Mouse (Mus musculus) limb, embryonic 15.5 days (tissue): ENCODE measurements around the gene Nol8. TPM values are rescaled to one million over a fixed set of nuclear protein-coding genes. Genes with fewer than 3 reads are reported as not detected.

Experiments
- ATAC-seq: fragments of 200-750 bp; cut with Nextera tagmentation; 2 replicates; pipeline ENCODE4 v1.8.0; 2017; ENCODE audit warnings: low read depth, moderate TSS enrichment; ENCODE audit not compliant: insufficient number of reproducible peaks, low FRiP score, low TSS enrichment
- H3K27ac ChIP-seq: fragments of 300-500 bp; sonication (generic); 2 replicates; pipeline ENCODE4 v1.5.1; 2015; ENCODE audit warnings: moderate library complexity, mild to moderate bottlenecking, inconsistent platforms
- H3K27me3 ChIP-seq: fragments of 300-500 bp; sonication (generic); 2 replicates; pipeline ENCODE4 v1.6.1; 2015; ENCODE audit warnings: inconsistent platforms
- H3K36me3 ChIP-seq: fragments of 300-500 bp; sonication (generic); 2 replicates; pipeline ENCODE4 v1.6.1; 2015; ENCODE audit warnings: inconsistent platforms
- H3K4me1 ChIP-seq: fragments of 300-500 bp; sonication (generic); 2 replicates; pipeline ENCODE4 v1.6.1; 2015; ENCODE audit warnings: inconsistent platforms
- H3K4me2 ChIP-seq: fragments of 300-500 bp; sonication (generic); 2 replicates; pipeline ENCODE4 v1.6.1; 2015; ENCODE audit warnings: mild to moderate bottlenecking, inconsistent platforms
- H3K4me3 ChIP-seq: fragments of 300-500 bp; sonication (generic); 2 replicates; pipeline ENCODE4 v1.5.1; 2015; ENCODE audit warnings: mild to moderate bottlenecking, inconsistent platforms
- H3K9ac ChIP-seq: fragments of 300-500 bp; sonication (generic); 2 replicates; pipeline ENCODE4 v1.6.1; 2015; ENCODE audit warnings: inconsistent platforms
- H3K9me3 ChIP-seq: fragments of 300-500 bp; sonication (generic); 2 replicates; pipeline ENCODE4 v1.6.1; 2016; ENCODE audit warnings: inconsistent platforms
- WGBS: fragments of 180-500 bp; shearing (Covaris S2); methylation state at CpG from one replicate; pipeline ENCODE4 v1.1.7; 2015; 5-methylcytosine and 5-hydroxymethylcytosine counted together
- polyA plus RNA-seq: library from polyadenylated mRNA; unstranded; fragments of >200 nt; fragmentation: Nextera tagmentation; extraction: Ambion mirVana; gene quantifications from 2 replicates; pipeline ENCODE4 v1.2.1, GENCODE M21; 2015

Gene Nol8
- 13.6 and 14.6 TPM in 2 replicates for polyA plus RNA-seq

GRCm38 (mm10) chr13:49652481-49653179 is at the start of gene Nol8, which contains the start of gene Cenpp:
Nol8 (plus strand) TSS chr13:49653078.
Cenpp (minus strand) TSS chr13:49652785.
- Histone ChIP-seq H3K36me3 (peaks cover 4% of the 10 kb centered on the region; the same call in 1 of the 2 replicates), H3K4me3 (peak within 1 kb of the TSS; percentile 70), H3K27ac (peak within 1 kb of the TSS; percentile 81), H3K9me3 (no peaks in the 10 kb centered on the region), H3K27me3 (no peaks in the 10 kb centered on the region), H3K4me1 (peaks cover 22% of the 10 kb centered on the region), H3K9ac (peak within 1 kb of the TSS; percentile 50), H3K4me2 (peak within 1 kb of the TSS; percentile 89)
- peak; percentile 100 for ATAC-seq
- under 1% methylated on average over 68 of the region's 68 CpGs for WGBS

GRCm38 (mm10) chr13:49603603-49604002 is 49.3 kb upstream of the Nol8 start:
- H3K9me3 ChIP-seq = no peaks in the 10 kb centered on the region
- 0 out of 2 replicates have a peak, but pooled peaks cover 3% of the 10 kb centered on the region for H3K36me3 ChIP-seq
- no peaks in the 10 kb centered on the region for H3K27me3 ChIP-seq
- no peaks in the 10 kb centered on the region for H3K4me1 ChIP-seq
- no peak overlapping the region for H3K4me2 ChIP-seq
- ATAC-seq = no peak
- peak overlapping the region; percentile 48; the same call in 1 of the 2 replicates for H3K27ac ChIP-seq
- H3K4me3 ChIP-seq = no peak overlapping the region
- H3K9ac ChIP-seq = no peak overlapping the region

GRCm38 (mm10) chr13:49607714-49608113 is 45.2 kb upstream of the Nol8 start, which contains the start of gene Ogn:
Ogn (plus strand) TSS chr13:49608046.
- 14% methylated on average over 4 of the region's 4 CpGs for WGBS
- peak within 1 kb of the TSS; percentile 26; the same call in 1 of the 2 replicates for H3K4me2 ChIP-seq
- H3K9ac ChIP-seq = no peak within 1 kb of the TSS
- peak within 1 kb of the TSS; percentile 83 for H3K27ac ChIP-seq
- ATAC-seq = no peak
- no peaks in the 10 kb centered on the region for H3K9me3 ChIP-seq
- H3K4me1 ChIP-seq = no peaks in the 10 kb centered on the region
- no peaks in the 10 kb centered on the region for H3K27me3 ChIP-seq
- no peaks in the 10 kb centered on the region for H3K36me3 ChIP-seq
- H3K4me3 ChIP-seq = peak within 1 kb of the TSS; percentile 37

GRCm38 (mm10) chr13:49608589-49609322 is 44.1 kb upstream of the Nol8 start:
- Histone ChIP-seq H3K4me1 (no peaks in the 10 kb centered on the region), H3K4me3 (peak overlapping the region; percentile 37), H3K9ac (no peak overlapping the region), H3K27ac (peak overlapping the region; percentile 83), H3K36me3 (no peaks in the 10 kb centered on the region; the same call in 1 of the 2 replicates), H3K27me3 (no peaks in the 10 kb centered on the region), H3K9me3 (no peaks in the 10 kb centered on the region), H3K4me2 (0 out of 2 replicates have a peak overlapping the region, but pooled peaks have one; percentile 10)
- ATAC-seq = peak; percentile 65; the same call in 1 of the 2 replicates
- 25% methylated on average over 4 of the region's 4 CpGs for WGBS

- no peaks in the 10 kb centered on the region for H3K27me3 ChIP-seq
- H3K9me3 ChIP-seq = no peaks in the 10 kb centered on the region
- no peak for ATAC-seq
- peaks cover 29% of the 10 kb centered on the region for H3K36me3 ChIP-seq
- H3K4me3 ChIP-seq = no peak overlapping the region
- H3K9ac ChIP-seq = no peak overlapping the region
- 0 out of 2 replicates have a peak, but pooled peaks cover 4% of the 10 kb centered on the region for H3K4me1 ChIP-seq
- H3K27ac ChIP-seq = no peak overlapping the region
- no peak overlapping the region for H3K4me2 ChIP-seq
- 93% methylated on average over 3 of the region's 3 CpGs for WGBS
Measured at GRCm38 (mm10) chr13:49617021-49617420, 35.9 kb upstream of the Nol8 start.

GRCm38 (mm10) chr13:49618365-49618764 is 34.5 kb upstream of the Nol8 start:
- Histone ChIP-seq H3K27me3 (no peaks in the 10 kb centered on the region), H3K4me1 (0 out of 2 replicates have a peak, but pooled peaks cover 4% of the 10 kb centered on the region), H3K9me3 (no peaks in the 10 kb centered on the region), H3K36me3 (peaks cover 32% of the 10 kb centered on the region), H3K4me3 (no peak overlapping the region), H3K4me2 (no peak overlapping the region), H3K9ac (no peak overlapping the region), H3K27ac (no peak overlapping the region)
- ATAC-seq = no peak

- no peak overlapping the region for H3K27ac ChIP-seq
- no peak overlapping the region for H3K9ac ChIP-seq
- 79% methylated on average over 1 of the region's 1 CpGs for WGBS
- H3K4me1 ChIP-seq = no peaks in the 10 kb centered on the region
- H3K4me2 ChIP-seq = no peak overlapping the region
- H3K4me3 ChIP-seq = no peak overlapping the region
- no peak for ATAC-seq
- H3K9me3 ChIP-seq = no peaks in the 10 kb centered on the region
- peaks cover 21% of the 10 kb centered on the region for H3K36me3 ChIP-seq
- no peaks in the 10 kb centered on the region for H3K27me3 ChIP-seq
Measured at GRCm38 (mm10) chr13:49623216-49623615, 29.7 kb upstream of the Nol8 start.

- Histone ChIP-seq H3K27me3 (no peaks in the 10 kb centered on the region), H3K27ac (no peak overlapping the region), H3K9me3 (no peaks in the 10 kb centered on the region), H3K4me1 (no peaks in the 10 kb centered on the region), H3K9ac (no peak overlapping the region), H3K4me2 (no peak overlapping the region), H3K4me3 (no peak overlapping the region), H3K36me3 (0 out of 2 replicates have a peak, but pooled peaks cover 2% of the 10 kb centered on the region)
- no peak for ATAC-seq
Measured at GRCm38 (mm10) chr13:49628167-49628566, 24.7 kb upstream of the Nol8 start.

GRCm38 (mm10) chr13:49629076-49629475 is 23.8 kb upstream of the Nol8 start:
- Histone ChIP-seq H3K27ac (0 out of 2 replicates have a peak overlapping the region, but pooled peaks have one; percentile 17), H3K9ac (no peak overlapping the region), H3K27me3 (no peaks in the 10 kb centered on the region), H3K36me3 (no peaks in the 10 kb centered on the region), H3K9me3 (no peaks in the 10 kb centered on the region), H3K4me1 (no peaks in the 10 kb centered on the region), H3K4me3 (no peak overlapping the region), H3K4me2 (no peak overlapping the region)
- 87% methylated on average over 2 of the region's 2 CpGs for WGBS
- no peak for ATAC-seq

- no peak overlapping the region for H3K4me3 ChIP-seq
- 0 out of 2 replicates have a peak, but pooled peaks cover 3% of the 10 kb centered on the region for H3K4me1 ChIP-seq
- H3K36me3 ChIP-seq = no peaks in the 10 kb centered on the region
- H3K27me3 ChIP-seq = no peaks in the 10 kb centered on the region
- no peak overlapping the region for H3K4me2 ChIP-seq
- ATAC-seq = no peak
- H3K27ac ChIP-seq = no peak overlapping the region
- no peak overlapping the region for H3K9ac ChIP-seq
- WGBS = 92% methylated on average over 2 of the region's 2 CpGs
- H3K9me3 ChIP-seq = no peaks in the 10 kb centered on the region
Measured at GRCm38 (mm10) chr13:49639965-49640364, 12.9 kb upstream of the Nol8 start.

- Histone ChIP-seq H3K4me3 (no peak overlapping the region), H3K27me3 (no peaks in the 10 kb centered on the region), H3K36me3 (no peaks in the 10 kb centered on the region), H3K9me3 (no peaks in the 10 kb centered on the region), H3K27ac (no peak overlapping the region), H3K4me2 (no peak overlapping the region), H3K4me1 (0 out of 2 replicates have a peak, but pooled peaks cover 3% of the 10 kb centered on the region), H3K9ac (no peak overlapping the region)
- no peak for ATAC-seq
- WGBS = 74% methylated on average over 6 of the region's 6 CpGs
Measured at GRCm38 (mm10) chr13:49642650-49643049, 10.2 kb upstream of the Nol8 start.
